Mouse (Mus musculus): ENCODE results near the gene Icam1. TPM values are rescaled to one million over a fixed set of nuclear protein-coding genes. Genes with fewer than 3 reads are reported as not detected.

The Icam1 gene
- polyA plus RNA-seq, 1 experiment, result 0.58 TPM

GRCm38 (mm10) chr9:21030055-21030600, 14.3 kb downstream of the Icam1 start:
- TF ChIP-seq GATA1 (IDR thresholded peaks at IDR 0.05; ENCODE audit: low read length), result no peak

- no peak for TF ChIP-seq GATA1 (IDR thresholded peaks at IDR 0.05; ENCODE audit: low read length)
Observed at GRCm38 (mm10) chr9:21030781-21031250, 15.0 kb downstream of the Icam1 start.

DNA sequence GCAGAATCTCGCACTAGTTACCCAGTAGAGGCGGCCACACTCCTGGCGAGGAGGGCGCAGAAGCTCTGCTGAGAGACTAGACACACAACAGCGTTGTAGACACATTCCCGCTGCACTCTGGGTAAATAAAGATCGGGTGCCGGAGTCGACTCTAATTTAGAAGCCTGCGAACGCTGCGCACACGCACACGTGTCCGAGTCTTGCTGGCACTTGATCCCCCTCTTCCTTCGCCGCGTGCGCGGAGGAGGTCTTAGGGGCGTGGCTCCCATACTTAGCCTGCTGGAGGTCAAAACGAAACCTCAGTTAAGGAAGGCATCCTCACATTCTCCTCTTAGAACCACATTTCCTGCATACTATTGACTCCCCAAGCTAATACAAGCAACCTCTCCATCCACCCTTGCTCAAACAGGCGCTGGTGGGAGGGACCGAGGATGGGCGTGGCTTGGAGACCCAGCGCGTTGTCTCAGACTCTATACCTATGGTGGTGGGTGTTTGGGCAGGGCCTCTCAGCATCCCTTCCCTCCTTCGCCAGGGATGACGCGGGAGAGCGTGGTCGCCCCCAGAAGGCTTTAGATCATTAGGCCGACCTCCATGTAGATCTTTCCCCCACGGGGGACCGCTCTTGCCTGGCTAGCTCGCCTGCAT, 15.6 kb downstream of the Icam1 start:
- no peak for TF ChIP-seq GATA1 (IDR thresholded peaks at IDR 0.05; ENCODE audit: low read length)

DNA sequence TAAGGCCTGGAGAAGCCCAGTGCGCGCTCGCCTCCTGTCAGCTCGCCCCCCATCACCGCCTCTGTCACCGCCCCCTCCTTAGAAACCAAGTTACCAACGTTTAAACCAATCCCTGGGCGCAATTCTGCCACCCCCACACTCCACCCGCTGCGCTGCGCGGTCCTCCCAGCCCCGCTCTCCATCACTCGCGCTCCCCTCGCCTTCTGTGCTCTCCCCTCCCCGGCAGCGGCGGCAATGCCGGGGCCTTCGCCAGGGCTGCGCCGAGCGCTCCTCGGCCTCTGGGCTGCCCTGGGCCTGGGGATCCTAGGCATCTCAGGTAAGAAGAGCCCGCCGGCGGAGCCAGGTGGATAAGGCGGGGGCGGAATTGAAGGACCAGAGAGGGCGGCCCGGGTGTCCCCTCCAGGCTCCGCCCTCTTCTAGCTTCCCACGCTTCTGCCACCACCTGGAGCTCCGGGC, 16.1 kb downstream of the Icam1 start, which contains the start of gene Icam5:
Icam5 (plus strand) TSS at position 178 of the 456 bp plus-strand sequence.
- no peak for TF ChIP-seq GATA1 (IDR thresholded peaks at IDR 0.05; ENCODE audit: low read length)

- no peak for TF ChIP-seq GATA1 (IDR thresholded peaks at IDR 0.05; ENCODE audit: low read length)
Observed at GRCm38 (mm10) chr9:21032491-21032890, 16.7 kb downstream of the Icam1 start.

DNA sequence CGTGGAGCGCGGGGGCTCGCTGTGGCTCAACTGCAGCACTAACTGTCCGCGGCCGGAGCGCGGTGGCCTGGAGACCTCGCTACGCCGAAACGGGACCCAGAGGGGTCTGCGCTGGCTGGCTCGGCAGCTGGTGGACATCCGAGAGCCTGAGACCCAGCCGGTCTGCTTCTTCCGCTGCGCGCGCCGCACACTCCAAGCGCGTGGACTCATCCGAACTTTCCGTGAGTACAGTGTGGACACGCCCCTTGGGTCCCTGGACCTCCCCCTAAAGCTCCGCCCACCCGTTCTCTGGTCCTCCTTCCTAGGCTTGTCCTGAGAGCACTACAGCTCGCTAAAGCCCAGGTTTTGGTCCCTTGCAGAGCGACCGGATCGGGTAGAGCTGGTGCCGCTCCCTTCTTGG, 17.4 kb downstream of the Icam1 start:
- no peak for TF ChIP-seq GATA1 (IDR thresholded peaks at IDR 0.05; ENCODE audit: low read length)

GRCm38 (mm10) chr9:21034481-21035085, 18.8 kb downstream of the Icam1 start:
- no peak for TF ChIP-seq GATA1 (IDR thresholded peaks at IDR 0.05; ENCODE audit: low read length)

DNA sequence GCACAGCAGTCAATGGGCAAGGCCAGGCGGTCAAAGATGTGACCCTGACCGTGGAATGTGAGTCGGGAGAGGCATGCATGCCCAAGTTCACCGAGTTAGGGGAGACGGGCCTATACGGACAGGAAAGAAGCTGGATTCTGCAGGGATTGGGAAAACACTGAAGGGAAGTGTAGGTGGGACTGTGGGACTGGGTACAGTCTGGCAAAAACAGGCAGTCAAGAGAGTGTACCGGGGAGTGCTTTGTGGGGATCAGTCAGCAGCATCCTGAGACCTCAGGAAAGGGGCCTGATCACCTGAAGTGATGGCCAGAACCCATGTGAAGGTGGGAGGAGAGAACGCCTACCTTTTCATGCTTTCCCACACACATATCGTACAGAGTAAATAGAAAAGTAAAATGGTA, 19.8 kb downstream of the Icam1 start:
- no peak for TF ChIP-seq GATA1 (IDR thresholded peaks at IDR 0.05; ENCODE audit: low read length)

GRCm38 (mm10) chr9:21036161-21036560, 20.4 kb downstream of the Icam1 start:
- TF ChIP-seq GATA1 (IDR thresholded peaks at IDR 0.05; ENCODE audit: low read length), result no peak

GRCm38 (mm10) chr9:21036666-21037065, 20.9 kb downstream of the Icam1 start:
- TF ChIP-seq GATA1 (IDR thresholded peaks at IDR 0.05; ENCODE audit: low read length), result no peak

GRCm38 (mm10) chr9:21037481-21037891, 21.7 kb downstream of the Icam1 start:
- no peak for TF ChIP-seq GATA1 (IDR thresholded peaks at IDR 0.05; ENCODE audit: low read length)

DNA sequence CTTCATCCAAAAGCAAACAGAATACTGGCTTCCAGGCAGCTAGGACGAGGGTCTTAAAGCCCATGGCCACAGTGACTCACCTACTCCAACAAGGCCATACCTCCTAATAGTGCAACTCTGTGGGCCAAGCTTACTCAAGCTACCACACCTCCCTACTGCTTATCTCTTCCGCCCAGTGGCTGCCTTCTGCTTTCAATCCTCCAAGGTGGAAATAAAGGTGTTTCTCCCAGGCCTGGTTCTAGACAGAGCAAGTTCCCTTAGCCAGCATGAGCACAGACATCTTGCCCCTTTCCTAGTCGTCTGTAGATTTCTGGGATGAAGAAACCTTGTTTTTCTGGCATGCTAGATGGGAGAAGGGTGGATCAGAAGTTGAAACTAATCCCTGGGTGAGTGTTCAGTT, 24.0 kb downstream of the Icam1 start:
- no peak for TF ChIP-seq GATA1 (IDR thresholded peaks at IDR 0.05; ENCODE audit: low read length)

DNA sequence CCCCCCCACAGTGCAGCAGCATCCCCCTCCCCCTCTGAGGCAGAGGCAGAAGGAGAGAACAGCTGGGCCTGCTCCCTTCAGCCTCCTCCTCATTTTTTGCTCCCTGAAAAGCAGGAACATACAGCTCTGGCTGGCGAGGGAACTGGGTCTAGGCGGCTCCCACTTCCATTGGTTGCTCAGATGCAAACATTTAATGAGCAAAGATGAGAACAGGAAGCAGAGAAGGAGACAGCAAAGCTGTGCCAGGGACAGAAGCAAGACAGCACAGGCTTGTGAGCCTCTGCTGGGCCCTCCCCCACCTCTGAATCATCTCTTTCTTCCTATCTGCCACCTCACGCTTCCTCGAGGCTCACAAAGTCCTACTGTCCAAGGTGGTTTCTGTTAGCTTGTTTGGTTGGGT, 25.5 kb downstream of the Icam1 start:
- TF ChIP-seq GATA1 (IDR thresholded peaks at IDR 0.05; ENCODE audit: low read length), result no peak

DNA sequence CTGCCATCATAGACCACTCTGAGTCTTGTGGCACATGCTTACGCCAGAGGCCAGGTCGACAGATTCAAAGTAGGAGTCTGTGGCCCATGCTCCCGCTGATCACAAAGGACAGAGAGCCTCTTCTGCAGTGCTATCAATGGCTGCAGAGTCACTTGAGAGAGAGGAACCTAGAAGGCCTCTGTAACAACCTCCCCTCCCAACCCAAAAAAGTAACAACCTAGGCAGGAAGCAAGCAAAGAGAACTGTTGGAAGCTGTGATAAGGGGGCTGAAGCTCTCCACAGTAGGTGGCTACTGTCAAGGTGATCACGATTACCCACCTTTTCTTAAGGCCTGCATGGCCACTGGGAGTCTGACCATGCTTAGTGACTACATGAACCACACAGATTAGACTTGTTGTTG, 27.8 kb downstream of the Icam1 start:
- TF ChIP-seq GATA1 (IDR thresholded peaks at IDR 0.05; ENCODE audit: low read length), result no peak

DNA sequence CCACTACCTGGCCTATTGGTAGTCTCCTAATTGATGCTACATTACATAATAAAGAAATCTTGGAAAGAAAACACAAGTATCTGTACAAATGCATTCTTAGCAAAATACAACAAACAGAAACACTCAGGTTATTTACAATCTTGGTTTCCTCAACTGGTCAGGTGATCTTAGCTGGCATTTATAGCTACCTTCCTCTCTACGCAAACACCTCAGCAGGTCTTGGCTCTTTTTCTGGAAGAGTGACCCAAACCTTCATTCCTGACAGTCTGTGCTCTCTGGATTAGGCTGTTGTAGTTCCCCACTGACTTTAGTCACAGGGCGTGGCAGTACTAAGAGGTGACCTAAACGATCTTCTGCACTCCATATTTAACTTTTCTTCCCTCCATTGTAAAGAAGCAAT, 29.4 kb downstream of the Icam1 start:
- TF ChIP-seq GATA1 (IDR thresholded peaks at IDR 0.05; ENCODE audit: low read length), result no peak

DNA sequence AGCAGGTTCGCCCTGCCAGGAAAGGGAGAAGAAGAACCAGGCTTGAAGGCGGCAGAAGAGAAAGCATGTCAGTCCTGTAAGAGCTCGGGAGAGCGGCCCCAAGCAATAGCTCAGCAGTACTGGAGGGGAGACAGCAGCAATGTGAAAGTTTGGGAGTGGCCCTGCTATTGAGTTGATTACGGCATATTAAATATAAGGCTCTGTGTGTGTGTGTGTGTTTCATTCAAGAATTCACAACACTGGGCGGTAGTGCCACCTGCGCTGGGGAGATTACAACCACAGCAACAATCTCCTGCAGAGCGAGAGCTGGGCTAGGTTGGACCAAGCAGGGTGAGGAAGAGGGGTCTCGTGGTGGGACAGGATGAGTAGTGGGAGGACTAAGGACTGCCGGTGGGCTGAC, 35.8 kb downstream of the Icam1 start:
- no peak for TF ChIP-seq GATA1 (IDR thresholded peaks at IDR 0.05; ENCODE audit: low read length)

DNA sequence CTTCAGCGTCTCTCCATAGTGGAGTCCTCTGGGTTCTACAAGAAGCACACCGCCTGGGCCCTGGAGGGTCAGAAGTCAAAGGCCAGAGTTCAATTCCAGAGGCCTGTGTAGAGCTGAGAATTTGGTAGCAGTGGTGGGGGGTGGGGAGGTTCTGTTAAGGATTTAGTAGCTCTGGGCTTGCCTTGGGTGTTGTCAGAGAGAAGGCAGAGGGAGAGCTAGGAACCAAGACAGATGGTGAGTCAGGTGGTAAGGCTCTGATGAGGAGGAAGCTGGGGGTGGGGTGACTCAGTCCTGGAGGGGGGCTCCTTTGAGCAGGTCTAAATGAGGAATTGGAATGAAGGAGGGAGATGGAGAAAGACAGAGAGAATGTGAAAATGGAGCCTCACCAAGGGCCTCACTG, 47.1 kb downstream of the Icam1 start:
- no peak for TF ChIP-seq GATA1 (IDR thresholded peaks at IDR 0.05; ENCODE audit: low read length)
